Mouse (Mus musculus) kidney, postnatal 14 days (tissue): ENCODE measurements around the gene Cenpp.
A peak's percentile ranks its signal among the peaks of the same experiment; 100 is the strongest.

Experiments used
- DNase-seq: peaks from one replicate; pipeline ENCODE4 v3.0.0; 2022; ENCODE audit warnings: mixed read lengths

The Cenpp gene

GRCm38 (mm10) chr13:49460276-49460675 lies 192.3 kb downstream of the Cenpp start:
- DNase-seq: no peak

DNA sequence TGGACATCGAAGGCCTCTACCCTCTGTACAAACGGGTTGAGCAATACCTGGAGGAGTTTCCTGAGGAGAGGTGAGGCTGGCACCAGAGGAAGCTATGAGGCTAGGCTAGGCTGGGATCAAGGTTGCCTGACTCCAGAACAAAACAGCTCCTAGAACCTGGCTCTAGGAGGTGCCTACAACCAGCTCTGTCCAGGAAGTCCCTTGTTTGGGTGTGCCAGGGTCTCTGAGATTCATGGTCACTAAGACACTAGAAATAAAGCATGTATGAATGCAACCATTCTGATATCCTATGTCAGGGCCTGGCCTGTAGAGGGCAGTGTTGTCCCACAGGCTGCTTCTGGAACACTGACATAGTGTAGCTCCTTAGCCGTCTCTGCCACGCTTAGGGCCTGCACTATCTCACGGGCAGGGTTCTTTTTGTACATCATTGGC lies 203.3 kb downstream of the Cenpp start:
- DNase-seq: peak; percentile 80

DNA sequence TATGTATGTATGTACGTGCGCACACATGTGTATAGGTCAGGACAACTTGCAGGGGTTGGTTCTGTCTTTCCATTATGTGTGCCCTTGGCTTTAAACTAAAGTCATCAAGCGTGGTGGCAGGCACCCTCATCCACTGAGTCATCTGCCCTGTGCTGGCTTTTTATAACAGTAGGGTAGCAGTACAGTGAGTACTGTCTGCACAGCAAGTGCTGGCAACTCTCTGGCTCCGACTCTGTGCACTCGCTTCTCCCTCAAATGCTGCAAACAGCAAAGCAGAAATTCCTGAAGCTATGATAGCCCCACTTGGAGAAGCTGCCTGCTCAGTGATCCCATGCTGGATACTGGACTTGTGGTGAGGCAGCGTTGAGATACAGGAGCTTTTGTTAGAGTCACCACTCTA lies 208.1 kb downstream of the Cenpp start:
- no peak for DNase-seq

- DNase-seq: no peak
Measured at GRCm38 (mm10) chr13:49436170-49436569, 216.4 kb downstream of the Cenpp start.

GRCm38 (mm10) chr13:49435745-49436144 lies 216.8 kb downstream of the Cenpp start:
- no peak for DNase-seq

DNA sequence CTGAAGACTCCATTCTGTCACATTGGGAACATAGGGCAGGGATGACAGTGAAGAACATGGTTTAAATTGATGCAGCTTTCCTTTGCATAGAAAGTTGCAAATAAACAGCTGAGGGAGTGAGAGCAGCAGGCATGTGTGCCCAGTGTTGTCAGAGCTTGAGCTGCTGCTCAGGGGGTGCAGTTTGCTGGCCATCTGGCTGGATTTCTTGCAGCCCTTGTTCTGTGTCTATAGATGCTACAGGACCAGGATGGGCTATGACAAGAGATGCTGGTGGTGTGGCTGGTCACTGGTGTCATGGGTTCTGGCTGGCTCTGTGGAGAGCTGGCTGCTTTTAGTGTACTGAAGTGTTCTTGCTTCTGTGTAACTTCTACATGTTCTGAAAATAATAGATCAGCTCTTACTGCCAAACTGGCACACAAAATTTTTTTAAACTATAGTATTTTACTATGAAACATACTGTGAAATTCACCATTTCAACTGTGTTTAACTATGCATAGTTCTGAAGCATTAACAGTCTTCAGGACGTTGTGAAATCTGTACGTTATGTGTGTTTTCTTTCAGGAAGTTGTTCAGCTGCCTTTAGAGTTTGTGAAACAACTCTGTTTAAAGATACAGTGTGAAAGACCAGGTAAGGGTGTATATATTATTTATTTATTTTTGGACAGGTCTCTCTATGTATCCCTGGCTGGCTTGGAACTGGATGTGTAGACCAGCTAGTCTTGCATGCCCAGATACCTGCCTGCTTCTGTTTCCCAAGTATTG lies 219.1 kb downstream of the Cenpp start:
- DNase-seq: no peak

DNA sequence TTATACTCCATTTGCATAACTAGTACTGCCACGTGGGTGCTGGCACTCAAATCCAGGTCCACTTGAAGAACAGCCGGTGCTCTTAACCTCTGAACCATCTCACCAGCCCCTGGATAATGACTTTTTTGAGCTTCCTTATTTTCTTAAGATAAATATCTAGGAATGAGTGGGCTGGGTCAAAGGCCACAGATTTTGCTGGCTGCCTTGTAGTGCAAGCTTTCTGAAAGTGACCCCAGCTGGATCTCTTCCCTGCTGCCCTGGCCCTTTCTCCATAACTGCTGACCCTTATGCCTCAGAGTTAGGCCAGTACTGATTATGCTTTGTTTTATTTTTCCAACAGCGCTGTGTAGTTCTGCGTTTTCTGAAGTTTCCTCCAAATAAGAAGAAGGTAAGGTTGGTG lies 222.1 kb downstream of the Cenpp start:
- peak; percentile 58 for DNase-seq

- DNase-seq: no peak
Measured at GRCm38 (mm10) chr13:49428042-49428675, 224.4 kb downstream of the Cenpp start.

DNA sequence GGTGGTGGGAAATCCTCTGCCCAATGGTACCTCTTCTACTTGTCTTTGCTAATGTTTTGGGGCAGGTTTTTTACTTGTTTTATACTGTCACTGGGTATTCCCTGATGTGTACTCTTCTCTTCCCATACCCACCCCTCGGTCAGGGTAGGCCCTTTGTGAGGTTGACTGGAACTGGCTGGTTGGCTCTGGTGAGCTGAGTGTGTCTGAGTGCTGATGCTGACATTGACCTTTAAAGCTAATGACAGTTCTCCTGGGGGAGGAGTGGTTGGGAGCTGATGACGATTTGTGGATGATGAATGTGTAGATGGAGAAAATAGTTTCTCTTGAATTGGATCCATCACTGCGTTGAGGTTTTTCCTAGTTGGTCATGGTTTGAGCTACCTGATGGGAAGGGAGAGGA lies 225.8 kb downstream of the Cenpp start:
- DNase-seq: no peak

DNA sequence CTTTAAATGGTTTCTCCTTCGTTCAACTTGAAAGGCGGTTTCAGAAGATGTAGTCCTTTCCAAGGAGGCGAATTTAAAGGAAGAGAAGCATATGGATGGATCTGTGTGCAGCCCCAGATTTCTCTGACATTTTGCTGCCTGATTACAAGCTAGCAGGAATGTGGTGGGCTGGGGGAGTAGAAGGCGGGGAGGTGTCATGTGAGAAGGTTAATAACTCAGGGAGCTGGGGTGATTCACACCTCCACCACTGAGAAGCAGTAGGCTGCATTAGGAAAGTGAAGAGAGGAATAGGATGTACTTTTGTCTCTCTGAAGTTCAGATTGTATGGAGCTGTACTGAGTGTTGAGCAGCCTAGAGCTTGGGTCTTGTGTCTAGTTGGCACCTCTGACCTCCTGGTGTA lies 230.6 kb downstream of the Cenpp start:
- no peak for DNase-seq

- no peak for DNase-seq
Measured at GRCm38 (mm10) chr13:49421606-49421917, 231.0 kb downstream of the Cenpp start.

GRCm38 (mm10) chr13:49420754-49421605 lies 231.6 kb downstream of the Cenpp start, which contains the start of gene Ippk:
TSS of gene Ippk (plus strand) at chr13:49421249.
- DNase-seq: peak; percentile 99
